Mouse (Mus musculus) lung, adult 18-20 months (tissue): Measurements from ENCODE around the gene Selenom.

Source experiments
- DNase-seq, 2 experiments: peaks; one replicate each; pipeline ENCODE4 v3.0.0; 2022; ENCODE audit warnings: mixed read lengths in 2 of 2

The Selenom gene

DNA sequence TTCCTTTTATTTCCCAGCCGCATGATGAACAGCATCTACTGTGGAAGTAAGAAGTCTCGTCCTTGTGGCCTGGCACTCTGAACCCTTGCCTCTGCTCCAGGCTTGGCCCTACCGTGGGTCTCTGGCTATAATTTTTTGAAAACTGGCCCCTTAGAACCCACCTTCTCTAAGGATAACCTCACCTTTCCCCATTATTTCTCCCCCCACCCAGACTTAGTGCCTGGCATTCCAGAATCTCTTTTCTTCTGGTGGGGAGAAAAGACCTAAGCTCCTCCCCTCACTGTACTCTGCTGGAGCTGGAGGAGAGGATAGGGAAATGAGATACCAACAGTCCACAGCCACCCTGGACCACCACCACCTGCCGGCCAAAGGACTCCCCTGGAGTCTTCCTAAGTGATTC is 732 bp downstream of the Selenom start:
- DNase-seq: no peak

DNA sequence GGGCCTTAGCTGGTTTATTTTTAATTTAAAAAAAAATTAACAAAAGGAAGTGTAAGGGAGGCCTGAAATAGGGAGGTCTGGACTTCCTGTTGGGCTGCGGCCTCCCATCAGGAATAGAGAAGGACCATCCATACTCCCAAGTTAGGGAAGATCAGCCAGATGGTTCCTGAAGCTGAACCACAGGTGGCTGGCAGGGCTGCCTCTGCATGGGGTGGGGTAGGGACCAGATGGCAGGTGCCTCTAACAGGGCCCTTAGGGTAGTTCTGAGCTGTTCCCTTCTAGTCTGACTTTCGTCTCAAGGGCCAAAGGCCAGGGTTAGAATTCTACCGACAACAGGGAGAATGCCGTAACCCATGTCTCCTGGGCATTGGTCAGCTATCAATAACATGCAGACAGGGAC is 1.2 kb downstream of the Selenom start:
- DNase-seq: no peak

DNA sequence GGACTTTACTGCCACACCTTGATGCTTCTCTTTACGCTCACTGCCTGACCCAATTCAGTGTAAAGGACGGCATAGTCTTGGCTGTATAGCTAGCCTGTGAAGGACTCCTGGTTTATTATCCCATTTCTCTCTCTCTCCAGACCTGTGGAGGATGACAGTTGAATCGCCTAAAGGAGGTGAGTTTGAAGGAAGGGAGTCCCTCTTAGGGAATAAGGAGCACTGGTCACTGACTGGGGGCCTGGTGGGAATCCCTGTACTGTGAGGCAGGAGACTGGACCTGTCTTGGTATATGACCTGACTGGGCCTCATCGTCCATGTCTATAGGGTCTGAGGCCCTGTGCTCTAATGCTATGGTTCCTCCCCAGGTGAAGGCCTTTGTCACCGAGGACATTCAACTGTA is 1.6 kb downstream of the Selenom start:
- DNase-seq: no peak

DNA sequence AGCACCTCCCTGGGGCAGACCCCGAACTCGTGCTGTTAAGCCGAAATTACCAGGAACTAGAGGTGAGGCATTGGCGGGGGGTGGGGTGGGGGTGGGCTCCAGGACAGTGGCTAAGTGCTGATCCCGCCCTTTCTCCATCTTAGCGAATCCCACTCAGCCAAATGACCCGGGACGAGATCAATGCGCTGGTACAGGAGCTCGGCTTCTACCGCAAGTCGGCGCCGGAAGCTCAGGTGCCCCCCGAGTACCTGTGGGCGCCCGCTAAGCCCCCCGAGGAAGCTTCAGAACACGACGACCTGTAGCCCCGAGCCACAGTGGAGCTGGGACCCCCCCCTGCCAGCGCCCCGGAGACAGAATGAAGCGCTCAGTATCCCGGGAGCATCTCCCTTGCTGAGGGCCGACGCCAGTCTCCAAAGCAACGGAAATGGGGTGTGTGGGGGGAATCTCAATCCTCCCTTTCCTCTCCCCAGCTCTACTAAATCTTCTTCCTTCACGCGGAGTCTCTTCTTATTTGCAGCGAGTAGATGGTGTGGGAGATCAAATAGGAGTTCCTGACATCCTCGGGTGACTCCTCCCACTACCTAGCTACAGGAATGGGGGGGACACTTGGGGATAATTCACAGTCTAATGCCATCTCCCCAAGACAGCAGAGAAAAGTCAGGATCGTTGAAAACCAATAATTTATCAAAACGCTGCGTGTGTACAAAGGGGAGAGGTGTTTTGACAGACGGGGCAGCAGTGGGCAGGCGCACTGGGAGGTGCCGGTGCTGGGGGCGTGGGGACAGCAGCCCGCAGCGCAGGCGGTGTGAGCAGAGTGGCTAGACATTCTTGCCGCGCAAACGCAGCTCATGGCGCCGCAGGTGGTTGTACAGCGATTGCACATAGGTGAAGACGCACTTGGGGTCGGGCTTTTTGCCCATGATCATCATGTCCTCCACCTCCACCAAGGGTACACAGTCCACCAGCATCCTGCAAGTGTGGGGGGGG is 2.7 kb downstream of the Selenom start:
- DNase-seq: no peak

DNA sequence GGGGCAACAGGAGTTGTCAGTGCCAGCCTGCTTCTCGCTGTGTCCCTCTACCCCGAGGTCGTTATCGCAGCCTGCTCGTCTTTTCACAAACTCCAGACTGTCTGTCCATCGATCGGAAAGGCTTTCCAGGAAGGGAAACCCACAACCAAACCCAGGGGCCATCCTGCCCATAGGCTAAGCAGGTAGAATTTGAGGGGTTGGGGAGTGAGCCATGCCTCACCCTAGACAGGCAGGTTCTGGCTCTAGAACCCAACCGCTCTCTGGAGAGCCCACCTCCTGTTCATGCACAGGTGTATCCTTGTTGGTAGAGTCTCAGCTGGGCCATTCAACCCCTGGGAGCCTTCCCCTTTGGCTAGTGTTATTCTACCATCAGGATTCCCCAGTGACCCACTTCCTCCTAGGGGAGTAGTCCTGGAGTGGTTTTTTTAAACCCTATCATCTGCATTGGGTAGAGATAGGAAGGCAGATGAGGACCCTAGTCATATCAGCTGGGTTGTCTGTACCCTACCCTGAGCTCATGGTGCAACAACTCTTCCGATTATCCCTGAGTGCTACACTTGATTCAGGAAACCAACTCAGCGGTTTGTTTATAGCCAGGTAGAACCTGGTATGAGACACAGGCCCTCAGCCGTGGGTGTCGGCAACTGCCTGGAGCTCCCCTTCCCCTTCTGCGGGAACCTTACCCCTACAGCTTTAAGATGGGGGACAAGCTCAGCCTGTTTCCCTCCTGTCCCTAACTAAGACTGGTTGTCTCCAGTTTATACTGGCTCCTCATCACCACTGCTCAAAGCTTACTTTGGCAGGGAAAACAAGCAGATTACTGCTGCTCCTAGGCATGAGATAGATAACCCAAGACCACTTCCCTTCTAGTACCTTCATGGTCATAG is 3.6 kb downstream of the Selenom start:
- DNase-seq: no peak

DNA sequence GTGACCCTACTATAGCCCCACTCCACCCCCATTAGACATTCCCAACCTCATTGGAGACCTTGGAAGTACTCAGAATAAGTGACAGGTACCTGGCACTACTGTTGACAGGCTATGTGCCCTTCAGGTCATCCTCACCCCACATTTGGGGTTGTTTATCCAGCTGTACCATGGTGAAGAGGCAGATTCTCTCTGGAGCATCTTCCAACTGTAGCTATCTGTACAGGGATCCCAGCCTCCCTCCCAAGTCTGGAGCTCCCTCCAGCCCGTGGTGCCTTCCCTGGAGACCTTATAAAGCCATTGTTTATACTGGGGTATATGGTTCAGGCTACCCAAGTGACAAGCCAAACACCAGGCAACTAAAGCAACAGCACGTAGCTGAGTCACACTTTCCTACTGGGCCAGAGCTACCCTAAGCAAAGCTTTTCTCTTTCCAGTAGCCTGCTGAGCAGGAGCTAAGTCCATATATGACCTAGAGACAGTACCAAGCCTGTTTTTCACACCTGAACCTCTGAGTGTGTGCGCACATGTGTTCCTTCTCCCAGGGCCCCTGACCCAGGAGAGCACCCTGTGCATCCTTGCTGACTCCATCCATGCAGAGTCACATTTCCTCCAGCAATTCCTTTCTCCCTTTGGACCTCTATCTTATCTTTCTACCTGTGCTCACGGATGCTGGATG is 4.7 kb downstream of the Selenom start:
- DNase-seq: no peak

DNA sequence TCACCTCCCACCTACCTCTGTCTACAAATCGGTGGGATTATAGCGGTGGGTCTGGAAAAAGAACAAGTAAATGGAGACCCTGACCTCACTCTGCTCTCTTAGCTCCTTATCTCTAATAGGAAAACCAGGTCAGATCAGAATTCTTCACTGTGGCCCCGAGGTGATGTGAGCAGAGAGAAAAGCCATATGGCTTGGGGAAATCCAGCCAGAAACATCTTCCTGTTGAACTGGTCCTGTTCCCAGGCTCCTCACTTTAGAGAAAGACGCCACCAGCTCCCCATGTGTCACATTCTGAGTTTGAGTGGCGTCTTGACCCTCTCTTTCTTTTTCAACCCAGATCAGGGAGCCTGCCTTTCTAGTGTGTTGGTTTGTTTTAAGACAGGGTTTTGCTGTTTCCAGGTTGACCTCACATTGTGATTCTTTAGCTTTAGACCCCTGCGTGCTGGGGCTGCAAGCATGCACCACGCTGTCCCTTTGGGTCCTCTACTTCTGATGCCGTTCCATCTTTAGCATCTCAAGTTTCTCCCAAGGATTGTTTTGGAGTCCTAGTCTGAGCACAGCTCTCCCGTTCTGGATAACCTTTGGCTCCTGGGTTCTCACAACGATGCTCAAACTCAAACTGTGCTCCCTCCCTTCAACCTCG is 5.4 kb downstream of the Selenom start:
- DNase-seq: no peak

DNA sequence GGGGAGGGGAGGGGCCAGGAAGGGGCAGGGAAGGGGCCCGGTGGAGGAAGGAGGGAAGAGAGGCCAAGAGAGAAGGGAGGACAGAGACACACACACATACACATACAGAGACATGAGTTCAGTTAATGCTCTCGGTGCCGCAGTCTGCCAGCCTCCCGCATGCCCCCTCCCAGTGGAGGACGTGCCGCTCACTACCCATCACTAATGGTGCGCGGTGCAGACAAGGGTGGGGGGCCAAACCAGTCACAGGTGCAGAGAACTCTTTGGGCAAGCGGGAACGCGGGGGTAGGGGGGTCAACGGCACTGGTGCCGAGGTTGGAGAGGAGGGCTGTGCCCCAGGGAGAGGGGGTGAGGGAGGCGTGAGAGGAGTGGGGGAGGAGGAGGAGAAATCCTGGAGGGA is 6.4 kb downstream of the Selenom start:
- DNase-seq: no peak

DNA sequence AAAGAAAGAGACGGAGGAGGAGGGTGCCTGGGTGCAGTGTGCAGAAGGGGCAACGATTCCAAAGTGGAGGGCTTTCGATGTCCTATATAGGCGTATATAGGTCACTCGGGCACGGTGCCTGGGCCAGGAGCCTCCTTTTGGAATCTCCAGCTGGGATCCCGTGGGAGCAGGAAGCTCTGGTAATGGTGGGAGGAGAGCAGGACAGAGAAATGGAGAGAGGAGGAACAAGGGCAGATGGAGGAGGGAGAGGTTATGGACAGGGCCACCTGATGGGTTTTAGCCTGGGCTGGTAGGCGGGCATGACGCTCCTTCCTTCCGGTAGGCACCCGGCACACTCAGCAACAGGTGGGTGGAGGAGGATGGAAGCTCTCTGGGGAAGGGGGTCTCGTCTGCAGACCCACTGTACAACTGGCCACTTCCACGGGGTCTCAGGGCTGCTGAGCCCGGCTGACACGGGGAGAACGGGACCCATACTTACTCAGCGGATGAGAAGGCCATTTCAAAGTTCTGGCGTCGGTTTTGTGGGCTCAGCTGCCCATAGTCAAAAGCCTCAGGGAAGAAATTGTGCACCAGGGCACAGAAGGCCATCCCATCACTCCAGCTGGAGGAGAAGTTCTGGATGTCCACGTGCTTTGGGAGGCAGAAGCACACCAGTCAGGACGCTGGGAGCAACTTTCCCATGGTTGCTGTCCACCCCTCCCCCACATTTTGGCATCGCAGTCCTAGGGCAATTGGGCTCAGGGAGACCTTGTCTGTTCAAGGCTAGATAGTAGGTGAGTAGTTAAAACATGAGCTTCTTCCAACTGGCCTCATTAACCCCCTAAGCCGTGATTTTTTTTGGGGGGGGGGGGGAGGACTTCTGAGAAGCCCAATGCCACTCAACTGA is 7.1 kb downstream of the Selenom start:
- DNase-seq: no peak

DNA sequence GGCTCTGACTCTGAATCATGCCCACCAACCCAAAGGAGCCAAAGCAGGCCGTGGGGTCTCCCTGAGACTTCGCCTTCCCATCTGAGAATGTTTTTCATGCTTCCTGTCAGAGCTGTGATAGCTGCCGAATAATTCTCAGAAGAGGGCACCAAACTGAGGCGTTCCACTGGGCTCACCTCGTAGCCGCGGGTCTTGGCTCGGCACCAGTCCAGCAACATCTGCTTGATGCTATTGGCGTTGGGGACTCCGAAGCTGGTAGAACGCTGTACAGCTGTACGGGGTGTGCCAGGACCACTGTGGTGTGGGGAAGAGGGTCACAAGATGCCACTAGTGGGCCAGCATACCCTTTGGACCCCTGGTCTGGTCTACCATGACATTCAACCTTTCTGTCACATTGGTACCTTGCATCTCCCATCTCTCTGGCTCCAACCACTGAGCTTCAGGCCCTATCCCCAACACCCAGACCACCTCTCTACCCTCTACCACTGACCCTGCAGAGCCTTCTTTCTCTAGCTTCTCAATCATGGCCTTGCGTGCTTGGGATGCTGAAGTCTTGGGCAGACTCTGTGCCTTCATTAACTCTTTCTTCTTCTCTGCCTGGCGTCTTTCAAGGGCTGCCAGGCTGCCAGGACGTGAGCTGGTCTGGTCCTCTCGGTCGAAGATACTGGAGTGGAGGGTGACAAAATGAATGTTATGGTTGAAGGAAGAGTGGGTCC is 8.0 kb downstream of the Selenom start:
- DNase-seq: no peak

DNA sequence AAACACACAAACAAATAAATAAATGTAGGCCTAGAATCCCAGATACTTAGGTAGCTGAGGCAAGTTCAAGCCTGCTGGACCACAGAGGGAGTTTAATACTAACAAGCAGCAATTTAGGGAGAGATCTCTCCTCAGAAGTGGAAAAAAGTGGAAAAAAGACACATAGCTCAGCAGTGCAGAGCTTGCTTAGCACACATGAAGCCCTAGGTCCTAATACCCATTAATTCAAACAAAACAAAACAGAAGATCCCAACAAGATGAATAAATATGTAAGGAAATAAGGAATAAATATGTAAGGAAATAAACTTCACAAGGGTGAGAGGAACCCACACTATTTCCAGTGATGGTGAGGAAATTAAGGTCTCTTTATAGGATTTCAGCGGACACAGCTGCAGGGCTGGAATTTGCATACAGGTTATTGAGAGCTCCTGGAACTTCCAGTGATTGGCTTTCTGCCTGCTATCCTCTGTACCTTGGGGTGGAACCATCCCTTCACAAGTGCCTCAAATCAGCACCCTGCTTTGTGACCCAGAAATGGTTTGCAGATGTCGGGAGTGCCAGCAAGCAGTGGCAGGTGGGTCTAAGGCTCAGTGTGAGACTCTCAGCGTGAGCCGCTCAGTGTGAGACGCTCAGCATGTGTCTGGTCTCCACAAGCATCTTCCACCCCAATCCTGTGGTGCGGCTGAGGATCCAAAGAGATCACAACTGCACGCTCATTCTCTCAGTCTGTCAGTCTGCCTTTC is 9.5 kb downstream of the Selenom start:
- no peak for DNase-seq

DNA sequence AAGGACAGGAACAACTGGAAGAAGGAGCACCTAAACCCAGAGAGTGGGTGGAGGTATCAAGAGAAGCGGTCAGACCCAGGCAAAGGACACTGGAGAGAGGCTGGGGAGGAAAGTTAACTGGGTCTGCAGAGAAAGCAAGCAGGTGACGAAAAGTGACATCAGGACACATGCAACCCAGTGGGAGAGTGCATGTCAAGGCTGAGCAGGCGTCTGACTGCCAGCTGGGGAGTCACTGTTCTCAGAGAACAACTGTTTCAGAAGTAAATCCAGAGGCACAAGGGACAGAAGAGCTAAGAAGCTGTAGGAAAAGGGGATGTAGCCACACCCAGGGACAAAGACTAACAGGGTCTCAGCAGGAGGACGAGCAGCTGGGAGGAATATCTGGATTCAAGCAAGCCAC is 11.1 kb downstream of the Selenom start:
- no peak for DNase-seq

DNA sequence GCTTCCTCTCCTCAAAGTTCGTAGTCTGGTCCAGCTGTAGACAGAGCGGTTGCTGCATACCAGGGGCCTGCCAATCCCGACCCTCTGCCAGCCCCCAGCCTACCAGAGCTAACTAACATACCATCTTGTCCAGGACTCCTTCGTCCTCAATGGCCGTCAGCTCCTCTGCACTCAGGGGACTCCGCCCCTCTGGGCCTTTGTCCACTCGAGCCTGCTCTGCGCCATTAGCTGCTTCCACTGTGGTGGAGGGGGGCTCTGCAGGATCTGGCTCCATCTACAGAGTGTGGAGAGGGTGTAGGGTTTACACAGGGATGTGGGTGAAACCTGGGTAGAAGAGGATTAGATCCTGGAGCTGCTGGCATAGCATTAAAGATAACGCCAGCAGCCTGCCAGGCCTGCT is 11.7 kb downstream of the Selenom start:
- no peak for DNase-seq

DNA sequence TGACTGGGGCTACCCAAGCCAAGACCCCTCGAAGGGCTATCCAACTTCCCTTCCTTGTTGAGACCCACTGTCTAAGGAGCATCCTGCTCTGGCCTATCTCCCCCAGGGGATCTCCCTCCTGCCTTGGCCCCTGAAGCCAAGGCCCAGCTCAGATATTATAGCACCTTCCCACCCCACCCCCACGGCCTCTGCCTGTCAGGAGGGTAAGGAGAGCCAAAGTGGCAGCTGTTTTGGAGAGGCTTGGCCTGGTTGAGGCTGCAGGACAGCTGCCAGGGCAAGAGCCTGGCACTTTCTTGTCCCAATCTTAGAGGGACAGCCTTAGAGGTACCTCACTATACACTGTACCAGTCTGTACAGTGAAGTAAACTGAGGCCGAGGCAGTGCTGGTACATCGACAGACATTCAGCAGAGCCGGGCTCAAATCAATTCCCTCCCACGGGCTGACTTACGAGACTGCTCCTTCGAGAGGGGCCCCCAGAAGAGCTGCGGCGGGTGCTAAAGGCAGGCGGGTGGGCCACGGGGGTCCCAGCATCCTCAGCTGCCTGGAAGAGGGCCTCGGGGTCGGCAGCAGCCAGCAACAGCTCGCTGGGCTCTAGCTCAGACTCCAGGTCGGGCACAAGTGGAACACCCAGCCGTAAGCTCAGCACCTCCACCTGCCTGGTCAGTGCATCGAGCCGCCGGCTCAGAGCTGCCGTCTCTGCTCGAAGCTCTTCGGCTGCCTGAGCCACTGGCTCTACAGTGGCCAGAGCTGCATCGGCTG is 12.7 kb downstream of the Selenom start:
- DNase-seq: no peak

DNA sequence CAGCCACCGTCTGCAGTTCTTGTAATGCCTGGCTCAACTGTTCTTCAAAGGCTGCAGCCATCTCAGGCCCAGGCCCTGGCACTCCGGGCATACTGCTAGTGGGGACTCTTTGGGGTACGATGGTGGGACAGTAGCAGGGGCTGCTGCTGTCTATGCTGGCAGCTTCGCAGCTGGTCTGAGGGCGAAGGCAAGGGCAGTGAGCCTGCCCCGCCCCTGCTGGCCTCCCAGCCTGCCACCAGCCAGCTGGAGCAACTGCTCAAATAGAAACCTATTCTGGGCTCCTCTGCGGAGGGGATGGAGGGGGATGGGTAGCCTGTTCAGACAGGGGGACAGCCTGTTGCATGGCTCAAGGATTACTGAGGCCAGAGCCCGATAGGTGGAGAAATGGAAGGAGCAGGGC is 13.3 kb downstream of the Selenom start:
- DNase-seq: no peak

DNA sequence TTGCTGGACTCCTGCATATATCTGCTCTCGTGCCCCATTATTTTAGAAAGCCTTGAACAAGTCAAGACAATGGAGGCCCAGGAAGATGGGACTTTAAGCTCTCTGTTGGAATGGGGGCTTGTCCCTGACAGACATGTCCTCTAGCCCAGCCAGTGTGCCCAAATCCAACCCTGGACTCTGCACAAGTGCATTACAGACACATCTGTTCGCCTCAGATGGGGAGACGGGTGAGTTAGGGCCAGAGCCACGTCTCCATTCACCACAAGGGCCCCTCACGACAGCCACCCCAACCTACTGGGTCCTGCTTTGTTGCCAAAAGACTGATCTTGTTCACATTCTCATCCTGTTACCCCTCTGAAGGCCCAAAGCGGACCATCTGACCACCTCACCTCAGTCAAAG is 13.7 kb downstream of the Selenom start:
- DNase-seq: no peak

DNA sequence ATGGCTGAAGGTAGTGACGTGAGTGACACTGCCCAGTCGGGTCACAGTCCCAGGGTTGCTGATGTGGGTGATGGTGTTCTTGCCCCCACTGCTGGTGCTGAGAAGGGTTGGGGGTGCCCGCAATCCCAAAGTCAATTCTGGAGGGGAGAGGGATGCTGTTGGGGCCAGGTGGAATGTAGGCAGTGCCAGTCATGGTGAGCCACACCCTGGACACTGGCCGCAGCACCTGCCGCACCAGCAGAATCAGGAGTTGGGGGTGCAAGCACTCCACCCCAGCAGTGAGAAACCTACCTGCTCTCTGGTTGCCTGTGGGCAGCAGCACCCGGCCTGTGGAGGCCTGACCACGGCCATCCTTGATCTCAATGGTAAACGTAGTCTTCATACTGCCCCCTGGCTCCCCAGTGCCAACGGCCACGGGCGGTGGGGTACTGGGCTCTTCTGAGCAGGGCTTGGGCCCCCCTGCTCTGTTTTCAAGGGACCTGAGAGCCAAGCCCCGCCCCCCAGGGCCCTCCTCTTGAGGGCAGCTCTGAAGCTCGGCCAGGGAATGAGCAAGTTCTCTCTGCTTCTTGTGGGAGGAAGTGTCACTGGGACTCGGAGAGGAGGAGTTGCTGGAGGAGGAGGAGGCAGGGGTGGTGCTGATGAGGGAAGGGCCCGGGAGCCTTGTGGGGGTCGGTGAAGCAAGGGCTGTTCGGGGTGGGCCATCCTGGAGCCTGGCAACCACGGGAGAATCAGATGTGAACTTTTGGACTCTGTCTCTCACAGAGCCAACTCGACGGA is 15.2 kb downstream of the Selenom start:
- no peak for DNase-seq

DNA sequence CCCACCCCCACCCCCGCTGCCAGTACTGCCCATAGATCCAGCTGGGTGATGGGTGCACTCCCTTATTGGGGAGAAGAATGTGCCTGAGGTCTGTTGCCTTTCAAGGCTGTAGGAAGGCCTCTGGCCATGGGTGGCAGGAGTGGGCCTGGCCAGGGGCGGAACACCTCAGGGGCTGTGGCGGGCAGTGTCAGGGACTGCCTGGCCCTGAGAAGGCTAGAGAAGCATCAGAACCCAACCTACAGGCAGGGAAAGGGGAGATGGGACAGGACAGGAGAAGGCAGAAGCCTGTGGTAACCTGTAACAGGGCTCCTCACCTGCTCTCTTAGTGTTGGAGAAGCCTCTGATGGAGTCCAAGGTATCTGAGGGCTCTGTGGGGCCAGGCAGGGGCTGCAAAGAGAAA is 16.2 kb downstream of the Selenom start:
- DNase-seq: no peak

DNA sequence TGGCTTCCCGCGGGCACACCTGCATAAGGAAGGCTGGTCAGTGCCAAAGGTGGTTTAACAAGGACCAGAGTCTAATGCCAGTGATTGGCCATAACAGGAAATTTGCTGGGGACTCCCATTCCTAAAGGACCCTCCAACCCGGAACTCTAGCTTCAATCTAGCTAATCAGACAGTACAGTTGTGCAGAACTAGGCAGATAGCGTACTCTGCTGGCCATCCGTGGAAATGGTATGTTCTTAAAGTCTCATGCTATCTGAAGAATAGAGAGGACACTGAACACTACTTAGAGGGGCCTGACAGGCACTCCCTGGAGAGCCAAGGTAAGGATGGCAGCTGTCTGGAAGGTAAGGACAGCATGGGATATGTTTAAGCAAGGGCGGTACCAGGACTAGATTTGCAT is 17.1 kb downstream of the Selenom start:
- no peak for DNase-seq
